Mouse (Mus musculus) adrenal gland, postnatal 10 days (tissue): ENCODE results near the gene Inppl1. TPM values are rescaled to one million over a fixed set of nuclear protein-coding genes. Genes with fewer than 3 reads are reported as not detected.

Experiments
- DNase-seq: peaks from one replicate; pipeline ENCODE4 v3.0.0; 2021; ENCODE audit warnings: mixed read lengths
- long read RNA-seq, 2 experiments: library from polyadenylated mRNA; stranded (forward); transcript quantifications; one replicate each; pipeline ENCODE4 v2.0.0; 2021
- total RNA-seq, 2 experiments: library from RNA; stranded (reverse); gene quantifications; 2 replicates each; pipeline ENCODE4 v1.2.3; 2021

Gene Inppl1
- total RNA-seq: 10 to 100 TPM; 72.5 to 98.1 TPM
- long read RNA-seq, experiment 1, full-length matches to known transcripts: 10 of 44 reads
- long read RNA-seq, experiment 1, partial matches to known transcripts: 26 of 44 reads
- long read RNA-seq, experiment 1, other reads (novel, unspliced or antisense): 8 of 44 reads
- long read RNA-seq, experiment 2, full-length matches to known transcripts: 4 of 21 reads
- long read RNA-seq, experiment 2, partial matches to known transcripts: 9 of 21 reads
- long read RNA-seq, experiment 2, other reads (novel, unspliced or antisense): 8 of 21 reads

DNA sequence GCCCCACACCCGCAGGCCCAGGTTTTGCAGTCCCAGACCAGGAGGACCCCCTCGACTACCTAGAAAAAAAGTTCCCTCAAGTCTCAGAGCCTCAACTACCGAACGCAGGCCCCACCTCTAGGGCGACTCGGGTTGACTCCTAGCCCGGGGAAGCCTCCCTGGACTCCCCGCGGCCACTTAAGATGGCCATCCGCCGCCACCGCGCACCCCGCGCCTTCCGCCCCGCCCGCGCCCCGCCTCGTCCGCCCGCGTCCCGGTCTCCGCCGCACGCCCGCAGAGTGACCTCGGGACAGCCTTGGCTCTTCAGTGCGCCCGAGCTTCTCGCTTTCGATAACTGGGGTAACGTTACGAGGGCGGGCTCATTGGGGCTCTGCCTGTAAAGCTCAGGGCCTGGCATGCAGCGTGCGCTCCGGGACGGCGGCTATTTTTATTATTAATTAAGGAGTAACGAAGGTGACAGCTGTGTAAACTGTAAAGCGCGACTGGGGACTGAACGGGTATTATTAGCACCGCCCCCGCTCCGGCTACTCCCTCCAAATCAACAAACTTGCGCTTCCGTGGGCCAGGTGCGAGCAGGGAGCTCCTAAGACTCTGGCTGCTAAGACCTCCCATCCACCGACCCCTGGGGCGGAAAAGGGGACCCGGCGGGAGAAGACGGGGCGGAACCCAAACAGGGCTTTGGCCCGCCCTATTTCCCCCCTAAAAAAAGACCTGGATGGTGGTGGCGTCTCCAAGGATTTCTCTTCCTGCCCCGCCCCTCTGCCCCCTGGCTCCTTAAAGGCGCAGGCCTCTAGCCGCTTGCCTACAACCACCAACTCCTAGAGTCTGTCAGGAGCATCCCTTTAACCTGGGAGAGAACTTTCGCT is at the start of gene Inppl1:
TSS of gene Inppl1 (minus strand) at position 624 of the 866 bp plus-strand sequence.
- DNase-seq: peak; percentile 93

- DNase-seq: no peak
Observed at GRCm38 (mm10) chr7:101886274-101886673, 48.2 kb upstream of the Inppl1 start.

DNA sequence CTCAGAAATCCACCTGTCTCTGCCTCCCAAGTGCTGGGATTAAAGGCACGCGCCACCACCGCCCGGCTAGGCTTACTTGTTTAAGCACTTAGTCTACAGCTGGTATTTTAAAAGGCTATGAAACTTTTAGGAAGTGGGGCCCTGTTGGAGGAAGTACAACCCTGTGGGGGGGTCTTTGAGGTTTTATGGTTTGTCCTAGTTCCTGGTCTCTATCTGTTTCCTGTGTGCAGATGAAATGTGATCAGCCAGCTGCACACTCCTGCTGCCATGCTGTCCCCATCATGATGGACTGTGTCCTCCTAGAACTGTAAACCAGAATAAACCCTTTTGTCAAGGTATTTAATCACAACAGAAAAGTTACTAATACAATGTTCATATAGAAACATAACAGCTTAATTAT is 46.1 kb upstream of the Inppl1 start:
- no peak for DNase-seq

DNA sequence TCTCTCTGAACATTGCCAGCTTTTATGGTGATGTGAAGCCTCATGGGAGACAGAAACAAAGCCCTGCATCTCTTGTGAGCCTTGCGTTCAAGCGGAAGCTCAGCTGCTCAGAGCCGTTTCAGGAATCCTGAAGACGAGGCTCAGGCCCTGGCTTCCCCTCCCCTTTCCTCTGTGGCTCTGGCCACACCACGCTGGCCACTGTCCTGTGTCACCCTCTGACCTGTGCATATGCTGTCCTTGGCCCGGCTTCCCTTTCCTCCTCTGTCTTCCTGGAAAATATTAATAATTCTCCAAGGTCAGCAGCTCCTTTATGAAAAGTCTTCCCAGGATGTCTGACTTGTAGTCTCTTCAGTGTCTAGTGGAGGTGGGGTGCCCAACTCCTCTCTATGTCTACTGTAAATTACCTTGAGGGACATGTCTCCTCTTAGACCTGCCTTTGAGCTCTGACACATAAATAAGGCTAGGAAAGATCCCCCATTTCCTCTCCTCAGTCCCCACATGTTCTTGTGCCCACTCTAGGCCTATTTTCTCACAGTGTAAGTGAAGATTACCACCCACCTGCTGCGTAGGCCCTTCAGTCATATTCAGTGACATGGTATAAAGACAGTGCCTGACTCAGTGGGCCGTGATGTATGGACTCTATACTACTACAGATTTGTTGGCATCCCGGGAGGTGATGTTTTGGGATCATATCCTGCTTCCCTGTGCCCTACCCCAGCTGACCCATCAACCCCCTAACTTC is 44.6 kb upstream of the Inppl1 start:
- DNase-seq: no peak

DNA sequence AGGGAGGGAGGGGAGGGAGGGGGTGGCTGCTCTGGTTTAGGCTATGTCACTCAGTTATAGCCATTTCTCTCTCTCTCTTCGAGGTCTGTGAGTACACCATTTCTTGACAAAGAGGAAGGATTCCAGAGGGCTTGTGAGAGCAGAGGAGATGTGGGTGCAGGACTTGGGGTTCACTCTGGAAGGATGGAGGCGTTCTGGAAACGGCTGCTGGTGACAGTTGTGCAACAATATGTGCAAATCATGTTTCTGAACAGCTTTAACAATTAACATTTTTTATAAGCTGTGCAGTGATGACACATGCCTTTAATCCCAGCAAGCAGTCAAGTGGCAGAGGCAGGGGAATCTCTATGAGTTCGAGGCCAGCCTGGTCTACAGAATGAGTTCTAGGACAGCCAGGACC is 42.8 kb upstream of the Inppl1 start:
- no peak for DNase-seq

DNA sequence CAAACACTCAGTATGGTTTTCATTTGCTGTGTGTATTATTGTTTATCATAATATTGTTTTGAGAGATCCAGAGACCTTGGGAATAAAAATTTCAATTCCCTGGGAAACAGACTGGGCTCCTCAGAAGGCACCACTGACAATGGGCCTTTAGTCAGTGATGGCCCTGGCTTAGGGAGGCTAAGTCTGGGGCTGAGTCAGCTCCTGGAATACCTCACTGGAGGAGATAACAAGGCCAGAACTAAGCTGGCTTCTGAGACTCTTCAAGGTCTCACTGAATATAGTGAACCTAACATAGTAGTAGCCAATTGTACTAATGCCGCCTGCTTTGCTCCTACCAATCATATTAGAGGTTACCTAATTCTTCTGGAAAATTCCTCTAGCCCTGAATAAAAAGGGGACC is 37.9 kb upstream of the Inppl1 start:
- no peak for DNase-seq

GRCm38 (mm10) chr7:101871296-101871695 is 33.3 kb upstream of the Inppl1 start:
- no peak for DNase-seq

DNA sequence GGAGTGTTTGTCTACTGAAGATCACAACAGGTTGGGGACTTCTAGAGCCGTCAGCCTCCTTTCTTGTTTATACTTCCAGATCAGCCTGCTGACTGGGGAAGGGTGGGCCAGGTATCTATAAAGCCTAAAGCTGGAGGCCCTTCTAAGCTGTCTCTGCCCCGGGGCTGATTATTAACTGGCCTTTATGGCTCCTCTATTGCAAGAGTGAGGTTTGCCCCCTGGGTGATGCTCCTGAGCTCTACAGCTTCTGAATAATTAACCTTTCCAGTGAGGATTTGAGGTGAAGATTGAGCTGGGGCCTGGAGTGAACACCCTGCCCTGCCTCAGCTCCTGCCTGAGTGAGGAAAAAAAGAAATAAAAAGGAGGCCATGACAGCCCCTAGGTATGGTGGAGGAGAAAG is 32.6 kb upstream of the Inppl1 start, which contains the start of gene Folr1:
TSS of gene Folr1 (minus strand) at position 160 of the 400 bp plus-strand sequence.
- no peak for DNase-seq

DNA sequence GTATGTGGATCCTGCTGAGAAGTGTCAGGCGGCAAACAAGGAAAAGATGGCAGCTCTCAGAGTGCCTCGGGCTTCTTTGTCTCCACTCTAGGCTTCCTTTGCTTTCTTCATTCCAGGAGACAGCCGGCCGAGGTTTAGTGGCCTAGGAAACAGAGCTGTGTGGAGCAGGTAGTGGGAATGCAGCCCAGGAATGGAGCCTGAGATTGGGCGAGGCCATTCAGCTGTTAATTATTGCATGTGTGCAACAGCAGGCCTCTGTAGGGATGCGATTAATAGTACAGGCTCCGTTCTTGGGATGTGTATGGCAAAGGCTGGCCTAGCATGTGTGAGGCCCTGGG is 31.1 kb upstream of the Inppl1 start:
- no peak for DNase-seq

GRCm38 (mm10) chr7:101868241-101869162 is 30.5 kb upstream of the Inppl1 start:
- no peak for DNase-seq

GRCm38 (mm10) chr7:101867482-101867881 is 29.5 kb upstream of the Inppl1 start:
- DNase-seq: no peak

DNA sequence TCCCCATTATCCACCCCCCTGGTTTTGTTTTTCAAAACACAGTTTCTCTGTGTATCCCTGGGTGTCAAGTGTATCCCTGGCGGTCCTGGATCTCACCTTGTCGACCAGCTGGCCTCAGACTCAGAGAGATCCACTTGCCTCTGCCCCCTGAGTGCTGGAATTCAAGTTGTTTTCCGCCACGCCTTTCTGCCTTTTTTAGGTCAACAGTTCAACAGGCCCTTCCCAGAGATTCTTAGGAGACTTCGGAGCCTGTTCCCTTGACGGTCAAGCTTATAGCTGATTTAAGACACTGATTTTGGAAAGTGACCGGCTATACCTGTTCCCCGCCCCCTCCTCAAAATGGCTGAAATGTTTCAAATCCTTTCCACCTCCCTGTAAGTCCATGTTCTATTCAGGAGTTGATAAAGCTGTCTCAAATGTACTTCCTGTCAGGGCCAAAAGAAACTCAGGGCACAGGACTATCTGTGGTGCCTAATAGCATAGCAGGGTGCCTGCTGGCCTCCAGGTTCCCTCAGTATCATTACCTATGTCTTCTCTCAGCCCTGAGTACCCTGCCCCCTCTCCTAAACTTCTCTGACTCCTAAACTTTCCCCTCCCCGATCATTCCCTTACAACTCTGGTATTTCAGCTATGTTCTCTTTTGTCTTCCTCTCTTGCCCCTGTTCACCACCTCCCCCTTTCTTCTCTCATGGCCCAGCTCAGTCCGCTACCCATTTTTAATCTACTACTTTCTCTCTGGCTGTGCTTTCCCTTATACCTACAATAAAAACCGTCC is 28.6 kb upstream of the Inppl1 start:
- no peak for DNase-seq

DNA sequence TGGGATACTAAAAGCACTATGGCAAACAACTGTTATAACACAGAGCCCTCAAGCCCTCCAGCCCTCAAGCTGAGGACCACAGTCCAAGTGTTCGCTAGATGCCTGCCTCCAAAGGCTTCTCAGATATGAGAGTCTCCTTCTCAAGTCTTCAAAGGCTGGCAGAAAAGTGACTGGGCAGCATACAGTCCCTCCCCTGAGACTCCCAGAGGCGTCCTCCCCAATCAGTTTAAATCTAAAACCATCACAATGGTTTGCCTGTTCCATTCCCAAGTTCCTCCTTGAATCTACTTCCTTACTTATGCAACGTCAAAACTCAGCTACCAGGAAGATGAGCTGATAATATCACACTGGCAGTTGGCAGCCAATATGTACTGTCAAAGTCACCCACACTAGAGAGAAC is 25.4 kb upstream of the Inppl1 start, which contains the start of gene Anapc15:
TSS of gene Anapc15 (plus strand) at position 301 of the 400 bp plus-strand sequence.
- DNase-seq: no peak

- no peak for DNase-seq
Observed at GRCm38 (mm10) chr7:101862291-101862690, 24.3 kb upstream of the Inppl1 start.

- no peak for DNase-seq
Observed at GRCm38 (mm10) chr7:101860978-101861377, 22.9 kb upstream of the Inppl1 start.

DNA sequence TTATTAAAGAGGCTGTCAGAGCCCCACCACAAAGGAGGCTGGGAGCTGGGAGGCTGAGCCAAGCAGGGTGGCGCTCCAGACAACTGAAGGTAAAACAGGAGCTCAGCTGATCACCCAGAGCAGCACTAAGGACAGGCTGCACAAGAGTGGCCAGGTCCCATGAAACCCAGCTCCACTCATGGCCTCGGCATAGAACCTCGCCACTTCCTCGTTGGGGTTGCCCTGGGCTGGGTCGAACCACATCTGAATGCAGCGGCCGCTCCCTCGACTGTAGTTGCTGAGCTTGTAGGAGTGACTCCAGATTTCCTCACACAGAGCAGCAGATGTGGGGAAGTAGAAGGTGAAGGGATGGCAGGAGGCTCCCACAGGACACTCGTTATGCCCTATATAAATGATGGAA is 20.3 kb upstream of the Inppl1 start:
- no peak for DNase-seq

GRCm38 (mm10) chr7:101857094-101857493 is 19.1 kb upstream of the Inppl1 start, which contains the start of gene Folr2:
Folr2 (minus strand) TSS chr7:101857194.
- no peak for DNase-seq

DNA sequence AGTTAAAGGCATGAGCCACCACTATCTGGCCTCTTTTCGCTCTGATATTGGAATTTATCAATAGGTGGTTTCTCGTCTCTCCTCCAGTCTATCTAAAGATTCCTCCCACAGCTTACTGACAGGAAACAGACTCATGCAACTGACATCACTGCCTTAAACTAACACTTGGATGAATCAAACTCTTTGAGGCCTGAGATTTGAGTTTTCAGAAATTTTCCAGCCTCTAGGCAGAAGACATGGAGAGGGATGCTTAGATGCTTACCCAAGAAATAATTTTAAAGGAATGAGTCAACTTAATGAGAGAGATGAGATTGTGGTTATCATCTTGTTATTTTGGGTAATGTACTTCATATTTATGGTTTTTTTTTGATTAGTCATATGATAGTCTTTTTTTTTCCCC is 15.8 kb upstream of the Inppl1 start:
- DNase-seq: no peak

DNA sequence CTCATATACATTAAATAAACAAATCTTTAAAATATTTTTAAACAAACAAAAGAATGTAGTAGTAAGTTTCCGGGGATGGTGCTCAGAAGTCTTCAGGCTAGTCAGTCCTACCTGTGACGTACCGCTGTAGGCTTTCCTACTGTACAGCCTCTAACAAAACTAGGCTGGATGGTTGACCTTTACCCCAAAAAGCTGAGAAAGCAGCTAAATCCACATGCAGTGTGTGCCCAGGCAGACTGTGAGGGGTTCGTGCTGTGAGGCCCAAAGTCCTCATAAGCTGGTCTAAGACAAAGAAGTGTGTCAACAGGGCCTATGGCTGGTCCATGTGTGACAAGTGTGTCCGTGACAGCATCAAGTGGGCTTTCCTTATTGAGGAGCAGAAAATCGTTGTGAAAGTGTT is 14.8 kb upstream of the Inppl1 start:
- DNase-seq: no peak

DNA sequence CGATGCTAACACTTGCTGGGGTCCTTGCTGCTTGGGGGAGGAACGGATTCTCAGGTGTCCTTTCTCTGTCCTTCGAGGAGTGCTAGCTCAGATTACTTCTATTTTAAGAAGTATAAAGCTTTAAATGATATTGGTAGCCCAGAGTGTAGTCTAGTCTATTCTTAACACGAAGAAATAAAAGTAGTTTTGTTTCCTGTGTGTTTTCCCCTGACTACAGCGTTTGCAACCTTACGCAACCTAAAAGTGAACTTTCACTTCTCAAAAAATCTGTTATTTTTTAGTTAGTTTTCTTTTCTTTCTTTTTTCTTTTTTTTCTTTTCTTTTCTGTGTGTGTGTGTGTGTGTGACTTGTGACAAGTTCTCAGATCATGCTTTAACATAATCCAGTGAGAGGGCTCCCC is 13.7 kb upstream of the Inppl1 start:
- DNase-seq: no peak

DNA sequence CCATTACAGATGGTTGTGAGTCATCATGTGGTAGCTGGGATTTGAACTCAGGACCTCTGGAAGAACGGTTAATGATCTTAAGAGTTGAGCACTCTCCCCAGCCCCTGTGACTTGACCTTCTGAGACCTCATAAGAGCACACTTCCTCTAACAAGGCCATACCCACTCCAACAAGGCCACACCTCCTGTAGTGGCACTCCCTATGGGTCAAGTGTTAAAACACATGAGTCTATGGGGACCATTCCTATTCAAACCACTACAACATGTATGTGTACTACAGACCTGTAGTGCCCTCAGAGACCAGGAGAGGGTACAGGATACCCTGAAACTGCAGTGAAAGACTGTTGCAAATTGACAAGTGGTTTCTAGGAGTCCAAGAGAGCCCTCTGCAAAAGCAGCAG is 9.9 kb upstream of the Inppl1 start:
- no peak for DNase-seq
